Mouse (Mus musculus): ENCODE measurements around the gene Kdr. TPM values are rescaled to one million over a fixed set of nuclear protein-coding genes. Genes with fewer than 3 reads are reported as not detected.
A peak's percentile ranks its signal among the peaks of the same experiment; 100 is the strongest.

Gene Kdr
- polyA plus RNA-seq (2014; fragmentation: Nextera tagmentation; extraction: Ambion mirVana), result 31.6 and 46.9 TPM in 2 replicates

DNA sequence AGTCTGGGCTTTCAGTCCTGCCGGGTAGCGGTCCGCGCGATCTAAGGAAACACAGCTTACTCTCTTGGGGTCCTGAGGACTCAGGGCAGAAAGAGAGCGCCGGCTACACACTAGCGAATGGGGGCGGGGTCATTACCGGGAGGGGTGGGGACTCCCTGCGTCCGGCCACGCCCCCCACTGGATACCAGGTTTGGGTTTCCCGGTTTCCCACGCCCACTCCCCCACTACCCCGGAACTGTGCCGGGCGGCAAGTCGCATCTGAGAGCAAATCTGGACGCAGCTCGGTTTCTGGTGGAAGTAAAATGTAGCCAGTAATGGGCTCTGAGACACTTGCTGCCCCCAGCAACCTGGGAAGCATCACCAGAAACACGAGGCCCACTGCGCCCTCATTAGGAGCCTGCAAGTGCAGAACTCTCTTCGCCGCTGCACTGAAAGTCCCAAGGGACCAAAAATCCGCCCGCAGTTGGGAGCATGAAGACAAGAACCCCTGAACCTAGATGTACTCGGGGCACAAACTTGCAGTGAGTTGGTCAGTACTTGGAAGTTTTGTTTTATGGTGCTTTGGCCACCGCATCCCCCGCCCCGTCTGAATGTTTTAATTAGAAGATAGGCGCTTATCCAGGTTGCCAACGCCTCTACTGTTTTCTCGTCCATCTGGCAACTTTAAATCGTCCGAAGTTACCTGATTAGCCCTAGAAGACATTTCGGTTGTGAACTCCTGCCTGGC is at the start of gene Kdr:
Kdr (minus strand) TSS at position 85 of the 727 bp plus-strand sequence.
- peak within 1 kb of the TSS; percentile 80 for H3K9ac ChIP-seq (ENCODE audit: low read depth, low read length)
- peak within 1 kb of the TSS; percentile 80 for H3K4me3 ChIP-seq (ENCODE audit: low read depth, low read length)
- WGBS (ENCODE audit: insufficient replicate concordance), result under 1% methylated on average over 37 of the region's 37 CpGs
- H3K36me3 ChIP-seq (ENCODE audit: control insufficient read depth, insufficient read depth, low read length), result no peaks in the 10 kb centered on the region
- H3K27me3 ChIP-seq (ENCODE audit: control insufficient read depth, insufficient read depth, low read length), result peaks cover 18% of the 10 kb centered on the region; the same call in 1 of the 2 replicates
- no peaks in the 10 kb centered on the region for H3K9me3 ChIP-seq (replicated peaks; ENCODE audit: control insufficient read depth, low read length)
- ATAC-seq (replicated peaks; ENCODE audit: insufficient number of reproducible peaks, low FRiP score, low TSS enrichment), result peak; percentile 83
- H3K4me1 ChIP-seq (ENCODE audit: control insufficient read depth, insufficient read depth, low read length), result peaks cover 5% of the 10 kb centered on the region; the same call in 1 of the 2 replicates
- H3K4me2 ChIP-seq, result peak within 1 kb of the TSS; percentile 95
- peak within 1 kb of the TSS; percentile 64 for H3K27ac ChIP-seq (ENCODE audit: low read depth, low read length)

DNA sequence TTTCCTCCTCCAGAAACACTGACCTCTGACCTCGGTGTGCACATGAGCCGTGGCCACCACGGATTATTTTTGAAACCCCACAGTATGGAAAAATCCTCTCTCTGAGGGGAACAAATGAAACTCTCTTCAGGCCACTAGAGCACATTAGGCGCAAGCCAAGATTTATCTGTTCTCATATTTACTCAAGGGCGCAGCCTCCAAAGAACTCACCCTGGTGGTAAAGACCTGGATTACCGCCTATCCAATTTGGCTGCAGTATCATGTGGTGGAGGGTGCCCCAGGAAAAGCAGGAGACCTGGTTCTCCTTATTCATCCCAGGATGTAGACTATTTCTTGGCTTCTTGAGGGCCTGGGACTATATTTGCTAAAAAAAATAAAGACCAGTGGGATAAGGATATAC is 48.5 kb upstream of the Kdr start:
- no peaks in the 10 kb centered on the region for H3K9me3 ChIP-seq (replicated peaks; ENCODE audit: control insufficient read depth, low read length)
- ATAC-seq (replicated peaks; ENCODE audit: insufficient number of reproducible peaks, low FRiP score, low TSS enrichment), result no peak
- no peak overlapping the region for H3K27ac ChIP-seq (ENCODE audit: low read depth, low read length)
- H3K4me3 ChIP-seq (ENCODE audit: low read depth, low read length), result no peak overlapping the region
- H3K4me1 ChIP-seq (ENCODE audit: control insufficient read depth, insufficient read depth, low read length), result peaks cover 17% of the 10 kb centered on the region
- H3K27me3 ChIP-seq (ENCODE audit: control insufficient read depth, insufficient read depth, low read length), result no peaks in the 10 kb centered on the region
- no peak overlapping the region for H3K4me2 ChIP-seq
- H3K9ac ChIP-seq (ENCODE audit: low read depth, low read length), result no peak overlapping the region
- WGBS (ENCODE audit: insufficient replicate concordance), result 79% methylated on average over 6 of the region's 6 CpGs
- no peaks in the 10 kb centered on the region for H3K36me3 ChIP-seq (ENCODE audit: control insufficient read depth, insufficient read depth, low read length)

DNA sequence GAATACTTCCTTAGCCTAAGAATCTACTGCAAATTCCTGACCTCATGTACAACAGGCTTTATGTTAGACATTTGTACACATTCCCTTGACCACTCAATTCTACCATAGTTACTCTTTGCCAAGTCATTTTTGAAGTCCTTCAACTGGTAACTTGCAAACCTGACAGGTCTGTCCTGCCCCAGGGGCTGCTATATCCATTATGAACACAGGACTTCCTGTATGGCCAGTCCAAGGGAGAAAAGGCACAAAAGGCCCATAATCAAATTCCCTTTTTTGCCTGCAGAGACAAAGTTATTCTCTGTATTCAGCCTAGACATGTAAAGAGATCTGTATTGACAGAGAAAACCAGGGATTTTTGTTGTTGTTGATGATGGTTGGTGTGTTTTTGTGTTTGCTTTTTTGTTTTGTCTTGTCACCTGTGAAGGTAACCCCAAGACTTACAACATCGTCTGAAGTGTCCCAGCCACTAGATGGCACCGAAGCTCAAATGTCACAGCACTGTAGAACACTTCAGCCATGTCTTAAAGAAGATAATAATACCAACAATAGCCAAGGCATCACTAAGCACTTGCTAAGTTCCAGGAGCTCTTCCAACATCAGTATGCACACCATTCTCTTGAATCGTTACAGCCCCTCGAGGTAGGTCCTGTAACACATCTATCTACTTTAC is 47.9 kb upstream of the Kdr start:
- H3K4me3 ChIP-seq (ENCODE audit: low read depth, low read length), result no peak overlapping the region
- 42% methylated on average over 4 of the region's 4 CpGs for WGBS (ENCODE audit: insufficient replicate concordance)
- ATAC-seq (replicated peaks; ENCODE audit: insufficient number of reproducible peaks, low FRiP score, low TSS enrichment), result no peak

DNA sequence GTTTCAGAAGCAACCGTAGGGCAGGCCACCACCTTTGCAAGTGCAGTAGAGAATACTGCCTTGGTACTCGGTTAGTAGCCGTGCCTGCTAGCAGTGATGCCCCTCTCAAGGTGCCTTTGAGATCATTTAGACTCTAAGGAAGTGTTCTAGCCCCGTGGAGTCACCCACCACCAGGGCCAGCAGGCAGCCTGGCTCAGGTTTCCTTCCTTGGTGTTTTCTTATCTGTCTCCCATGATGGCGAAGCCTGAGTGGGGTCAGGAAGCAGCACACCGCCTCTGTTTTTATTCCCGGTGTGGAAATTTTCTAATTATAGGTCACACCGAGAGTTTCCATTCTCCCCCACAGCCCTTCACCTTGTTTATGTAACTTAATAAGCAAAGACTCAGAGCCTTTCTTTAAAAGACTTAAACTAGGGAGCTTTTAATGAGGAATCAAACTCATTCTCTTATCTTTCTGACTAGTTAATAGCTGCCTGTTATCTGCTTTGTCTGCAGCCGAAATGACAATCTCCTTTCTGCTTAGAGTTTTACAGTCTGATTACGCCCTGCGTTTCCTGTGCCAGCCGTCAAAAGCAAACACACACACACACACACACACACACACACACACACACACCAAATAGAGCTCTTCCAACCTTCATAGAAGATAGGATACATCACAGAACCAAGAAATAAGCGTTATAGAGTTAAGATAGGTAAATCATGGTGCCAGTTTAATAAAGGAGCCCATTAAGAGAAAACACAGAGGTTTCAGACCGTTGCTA is 44.9 kb upstream of the Kdr start:
- peak overlapping the region; percentile 50; the same call in 1 of the 2 replicates for H3K27ac ChIP-seq (ENCODE audit: low read depth, low read length)
- H3K4me1 ChIP-seq (ENCODE audit: control insufficient read depth, insufficient read depth, low read length), result peaks cover 14% of the 10 kb centered on the region
- 20% methylated on average over 14 of the region's 14 CpGs for WGBS (ENCODE audit: insufficient replicate concordance)
- no peak overlapping the region for H3K4me3 ChIP-seq (ENCODE audit: low read depth, low read length)
- no peaks in the 10 kb centered on the region for H3K9me3 ChIP-seq (replicated peaks; ENCODE audit: control insufficient read depth, low read length)
- no peak for ATAC-seq (replicated peaks; ENCODE audit: insufficient number of reproducible peaks, low FRiP score, low TSS enrichment)
- H3K9ac ChIP-seq (ENCODE audit: low read depth, low read length), result peak overlapping the region; percentile 12; the same call in 1 of the 2 replicates
- H3K27me3 ChIP-seq (ENCODE audit: control insufficient read depth, insufficient read depth, low read length), result no peaks in the 10 kb centered on the region
- no peaks in the 10 kb centered on the region for H3K36me3 ChIP-seq (ENCODE audit: control insufficient read depth, insufficient read depth, low read length)
- peak overlapping the region; percentile 30 for H3K4me2 ChIP-seq

More for the DNA sequence above, 47.9 kb upstream of the Kdr start:
- Histone ChIP-seq H3K4me1 (ENCODE audit: control insufficient read depth, insufficient read depth, low read length) (peaks cover 17% of the 10 kb centered on the region), H3K9ac (ENCODE audit: low read depth, low read length) (no peak overlapping the region), H3K9me3 (replicated peaks; ENCODE audit: control insufficient read depth, low read length) (no peaks in the 10 kb centered on the region), H3K27ac (ENCODE audit: low read depth, low read length) (no peak overlapping the region), H3K36me3 (ENCODE audit: control insufficient read depth, insufficient read depth, low read length) (no peaks in the 10 kb centered on the region), H3K27me3 (ENCODE audit: control insufficient read depth, insufficient read depth, low read length) (no peaks in the 10 kb centered on the region), H3K4me2 (no peak overlapping the region)

DNA sequence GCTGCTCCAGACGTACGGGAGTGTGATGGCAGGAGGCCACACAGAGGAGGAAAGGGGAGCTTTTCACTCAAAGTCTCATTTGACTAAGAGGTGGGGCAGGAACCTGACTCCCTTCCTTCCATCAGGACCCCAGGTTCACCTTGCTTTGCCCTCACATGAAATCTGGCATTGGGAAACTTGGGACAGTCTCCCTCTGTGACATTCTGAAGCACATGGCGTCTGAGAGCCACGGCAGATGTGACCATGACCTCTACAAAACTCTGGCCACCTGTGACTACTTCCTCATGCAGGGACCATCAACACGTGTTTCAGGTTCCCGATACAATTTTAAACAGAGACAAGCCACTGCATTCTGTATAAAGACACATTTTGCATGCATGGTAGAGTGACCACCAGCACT is 44.2 kb upstream of the Kdr start:
- no peaks in the 10 kb centered on the region for H3K27me3 ChIP-seq (ENCODE audit: control insufficient read depth, insufficient read depth, low read length)
- H3K4me1 ChIP-seq (ENCODE audit: control insufficient read depth, insufficient read depth, low read length), result peaks cover 14% of the 10 kb centered on the region
- H3K4me3 ChIP-seq (ENCODE audit: low read depth, low read length), result no peak overlapping the region
- 82% methylated on average over 6 of the region's 6 CpGs for WGBS (ENCODE audit: insufficient replicate concordance)
- H3K9ac ChIP-seq (ENCODE audit: low read depth, low read length), result no peak overlapping the region
- H3K4me2 ChIP-seq, result no peak overlapping the region
- H3K27ac ChIP-seq (ENCODE audit: low read depth, low read length), result peak overlapping the region; percentile 50; the same call in 1 of the 2 replicates
- no peaks in the 10 kb centered on the region for H3K9me3 ChIP-seq (replicated peaks; ENCODE audit: control insufficient read depth, low read length)
- H3K36me3 ChIP-seq (ENCODE audit: control insufficient read depth, insufficient read depth, low read length), result no peaks in the 10 kb centered on the region
- no peak for ATAC-seq (replicated peaks; ENCODE audit: insufficient number of reproducible peaks, low FRiP score, low TSS enrichment)

DNA sequence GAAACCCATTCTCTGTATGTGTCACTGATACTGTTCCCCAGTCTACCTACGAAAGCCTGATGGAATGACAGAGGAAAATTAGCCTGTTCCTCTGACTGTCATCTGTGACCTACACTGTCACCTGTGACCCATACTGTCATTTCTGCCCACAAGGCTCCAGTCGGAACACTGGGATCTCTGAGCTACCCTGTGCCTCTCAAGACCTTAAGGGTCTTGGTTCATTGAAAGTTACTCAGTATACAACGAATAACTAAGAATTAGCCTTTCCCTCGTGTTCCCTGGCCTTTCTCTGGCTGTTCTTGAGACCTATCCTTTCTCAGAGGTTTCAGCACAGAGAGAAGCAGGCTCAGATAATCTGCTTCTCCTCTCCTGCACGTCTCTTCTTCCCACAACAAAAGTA is 40.1 kb upstream of the Kdr start:
- WGBS (ENCODE audit: insufficient replicate concordance), result 79% methylated on average over 5 of the region's 5 CpGs
- Histone ChIP-seq H3K4me1 (ENCODE audit: control insufficient read depth, insufficient read depth, low read length) (peaks cover 7% of the 10 kb centered on the region), H3K27ac (ENCODE audit: low read depth, low read length) (no peak overlapping the region), H3K27me3 (ENCODE audit: control insufficient read depth, insufficient read depth, low read length) (no peaks in the 10 kb centered on the region), H3K9ac (ENCODE audit: low read depth, low read length) (no peak overlapping the region), H3K9me3 (replicated peaks; ENCODE audit: control insufficient read depth, low read length) (no peaks in the 10 kb centered on the region), H3K36me3 (ENCODE audit: control insufficient read depth, insufficient read depth, low read length) (no peaks in the 10 kb centered on the region), H3K4me2 (no peak overlapping the region), H3K4me3 (ENCODE audit: low read depth, low read length) (no peak overlapping the region)
- no peak for ATAC-seq (replicated peaks; ENCODE audit: insufficient number of reproducible peaks, low FRiP score, low TSS enrichment)

DNA sequence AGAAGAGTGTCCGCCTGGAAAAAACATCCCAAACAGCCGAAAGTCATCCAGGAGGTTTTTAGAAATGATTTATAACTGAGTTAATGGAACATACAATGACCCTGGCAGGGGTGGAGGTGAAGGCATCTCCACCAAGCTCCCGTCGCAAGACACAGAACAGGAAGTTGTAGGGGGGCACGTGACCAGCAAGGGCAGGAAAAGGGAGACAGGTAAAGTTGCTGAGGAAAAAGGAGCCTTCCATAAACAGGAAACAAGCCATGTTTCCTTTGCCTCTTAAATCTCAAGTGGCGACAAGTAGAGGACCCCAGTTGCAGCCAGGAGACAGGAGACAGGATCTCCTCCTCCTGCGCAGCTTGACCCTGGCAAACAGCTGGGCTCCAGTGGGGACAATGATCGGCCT is 37.8 kb upstream of the Kdr start:
- no peak overlapping the region for H3K9ac ChIP-seq (ENCODE audit: low read depth, low read length)
- ATAC-seq (replicated peaks; ENCODE audit: insufficient number of reproducible peaks, low FRiP score, low TSS enrichment), result no peak
- WGBS (ENCODE audit: insufficient replicate concordance), result 59% methylated on average over 8 of the region's 8 CpGs
- H3K4me1 ChIP-seq (ENCODE audit: control insufficient read depth, insufficient read depth, low read length), result no peaks in the 10 kb centered on the region
- H3K36me3 ChIP-seq (ENCODE audit: control insufficient read depth, insufficient read depth, low read length), result no peaks in the 10 kb centered on the region
- no peaks in the 10 kb centered on the region for H3K9me3 ChIP-seq (replicated peaks; ENCODE audit: control insufficient read depth, low read length)
- H3K27me3 ChIP-seq (ENCODE audit: control insufficient read depth, insufficient read depth, low read length), result no peaks in the 10 kb centered on the region
- no peak overlapping the region for H3K27ac ChIP-seq (ENCODE audit: low read depth, low read length)
- H3K4me3 ChIP-seq (ENCODE audit: low read depth, low read length), result no peak overlapping the region
- H3K4me2 ChIP-seq, result no peak overlapping the region

DNA sequence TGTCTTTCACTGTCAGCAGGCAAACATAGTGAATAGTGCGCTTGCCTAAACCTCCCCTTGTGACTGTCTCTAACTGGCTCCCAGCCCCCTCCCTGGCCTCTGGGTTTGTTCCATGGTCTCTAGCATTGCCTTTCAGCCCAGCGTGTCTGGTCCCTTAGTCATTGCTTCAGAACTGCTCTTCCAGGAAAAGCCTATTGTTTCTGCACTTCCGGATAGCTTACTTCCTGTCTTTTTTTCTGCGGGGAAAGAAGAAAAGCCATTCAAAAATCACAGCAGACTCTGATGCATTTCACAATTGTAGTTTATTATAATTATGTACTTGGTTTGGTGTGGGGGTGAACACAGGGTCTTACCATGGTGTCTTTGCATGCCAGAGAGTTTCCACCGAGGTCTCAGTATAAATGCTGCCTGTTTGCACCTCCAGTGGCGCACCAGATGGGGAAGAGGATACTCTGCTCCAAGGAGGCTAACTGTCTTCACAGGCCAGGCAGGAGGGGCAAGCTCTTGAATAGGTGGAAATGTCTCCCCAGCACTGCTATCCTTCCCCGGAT is 35.7 kb upstream of the Kdr start:
- Histone ChIP-seq H3K4me1 (ENCODE audit: control insufficient read depth, insufficient read depth, low read length) (no peaks in the 10 kb centered on the region), H3K4me2 (no peak overlapping the region), H3K27me3 (ENCODE audit: control insufficient read depth, insufficient read depth, low read length) (no peaks in the 10 kb centered on the region), H3K9ac (ENCODE audit: low read depth, low read length) (no peak overlapping the region), H3K9me3 (replicated peaks; ENCODE audit: control insufficient read depth, low read length) (no peaks in the 10 kb centered on the region), H3K36me3 (ENCODE audit: control insufficient read depth, insufficient read depth, low read length) (no peaks in the 10 kb centered on the region), H3K4me3 (ENCODE audit: low read depth, low read length) (no peak overlapping the region), H3K27ac (ENCODE audit: low read depth, low read length) (peak overlapping the region; percentile 31; the same call in 1 of the 2 replicates)
- ATAC-seq (replicated peaks; ENCODE audit: insufficient number of reproducible peaks, low FRiP score, low TSS enrichment), result 0 out of 2 replicates have a peak, but pooled peaks have one; percentile 46
- WGBS (ENCODE audit: insufficient replicate concordance), result 47% methylated on average over 7 of the region's 7 CpGs
